Mouse (Mus musculus) E14TG2a.4 (cell line): Measurements from ENCODE around the gene Rasgrf2.

Experiments used
- H3K27me3 ChIP-seq: 2 replicates; pipeline ENCODE4 v1.6.1; 2014; ENCODE audit warnings: low read length, control low read depth; ENCODE audit not compliant: insufficient read depth
- H3K36me3 ChIP-seq: 2 replicates; pipeline ENCODE4 v1.6.1; 2014; ENCODE audit warnings: low read length, control low read depth; ENCODE audit not compliant: insufficient read depth
- H3K4me1 ChIP-seq: replicated peaks from 2 replicates; pipeline ENCODE4 v1.6.1; 2014; ENCODE audit warnings: low read depth, low read length, control low read depth
- H3K4me3 ChIP-seq: replicated peaks from 2 replicates; pipeline ENCODE4 v1.5.1; 2014; ENCODE audit warnings: mild to moderate bottlenecking, low read length
- H3K9me3 ChIP-seq: 2 replicates; pipeline ENCODE4 v1.6.1; 2014; ENCODE audit warnings: low read length, control low read depth
- CTCF ChIP-seq: conservative IDR thresholded peaks from 2 replicates; pipeline ENCODE4 v1.5.1; 2014; ENCODE audit warnings: low read length
- NANOG ChIP-seq: IDR thresholded peaks from 2 replicates; pipeline ENCODE4 v1.6.1; 2014; ENCODE audit warnings: borderline replicate concordance, low read length, mixed read lengths
- POU5F1 ChIP-seq: IDR thresholded peaks from 2 replicates; pipeline ENCODE4 v1.6.1; 2014; ENCODE audit warnings: low read length, borderline replicate concordance

The Rasgrf2 gene

GRCm38 (mm10) chr13:91955646-91956045 lies 175.8 kb downstream of the Rasgrf2 start:
- TF ChIP-seq CTCF (no peak), POU5F1 (no peak), NANOG (no peak)
- Histone ChIP-seq H3K27me3 (no peaks in the 10 kb centered on the region), H3K9me3 (no peaks in the 10 kb centered on the region), H3K36me3 (no peaks in the 10 kb centered on the region), H3K4me1 (no peaks in the 10 kb centered on the region), H3K4me3 (no peak overlapping the region)

GRCm38 (mm10) chr13:91955175-91955574 lies 176.3 kb downstream of the Rasgrf2 start:
- no peaks in the 10 kb centered on the region for H3K4me1 ChIP-seq

GRCm38 (mm10) chr13:91940113-91940512 lies 191.3 kb downstream of the Rasgrf2 start:
- no peaks in the 10 kb centered on the region for H3K27me3 ChIP-seq
- no peak for TF ChIP-seq CTCF
- TF ChIP-seq NANOG = no peak
- TF ChIP-seq POU5F1 = no peak
- H3K36me3 ChIP-seq = no peaks in the 10 kb centered on the region
- H3K4me3 ChIP-seq = no peak overlapping the region
- no peaks in the 10 kb centered on the region for H3K9me3 ChIP-seq
- no peaks in the 10 kb centered on the region for H3K4me1 ChIP-seq

More at GRCm38 (mm10) chr13:91955175-91955574, 176.3 kb downstream of the Rasgrf2 start:
- TF ChIP-seq CTCF = no peak
- no peak for TF ChIP-seq POU5F1
- TF ChIP-seq NANOG = no peak
- Histone ChIP-seq H3K27me3 (no peaks in the 10 kb centered on the region), H3K9me3 (no peaks in the 10 kb centered on the region), H3K36me3 (no peaks in the 10 kb centered on the region), H3K4me3 (no peak overlapping the region)

- no peaks in the 10 kb centered on the region for H3K36me3 ChIP-seq
- no peaks in the 10 kb centered on the region for H3K4me1 ChIP-seq
- TF ChIP-seq CTCF (no peak), POU5F1 (no peak), NANOG (no peak)
- no peaks in the 10 kb centered on the region for H3K27me3 ChIP-seq
- H3K4me3 ChIP-seq = no peak overlapping the region
- H3K9me3 ChIP-seq = no peaks in the 10 kb centered on the region
Measured at GRCm38 (mm10) chr13:91938826-91939225, 192.6 kb downstream of the Rasgrf2 start.

- Histone ChIP-seq H3K27me3 (no peaks in the 10 kb centered on the region), H3K36me3 (no peaks in the 10 kb centered on the region), H3K9me3 (no peaks in the 10 kb centered on the region), H3K4me1 (no peaks in the 10 kb centered on the region), H3K4me3 (no peak overlapping the region)
- TF ChIP-seq NANOG (no peak), CTCF (no peak), POU5F1 (no peak)
Measured at GRCm38 (mm10) chr13:91937232-91937631, 194.2 kb downstream of the Rasgrf2 start.

GRCm38 (mm10) chr13:91932122-91932521 lies 199.3 kb downstream of the Rasgrf2 start:
- H3K27me3 ChIP-seq = no peaks in the 10 kb centered on the region
- H3K4me3 ChIP-seq = no peak overlapping the region
- peaks cover 9% of the 10 kb centered on the region; the same call in 1 of the 2 replicates for H3K9me3 ChIP-seq
- no peaks in the 10 kb centered on the region for H3K4me1 ChIP-seq
- H3K36me3 ChIP-seq = no peaks in the 10 kb centered on the region
- TF ChIP-seq CTCF = no peak
- TF ChIP-seq POU5F1 = no peak
- TF ChIP-seq NANOG = no peak

GRCm38 (mm10) chr13:91929943-91930726 lies 201.3 kb downstream of the Rasgrf2 start:
- no peaks in the 10 kb centered on the region for H3K36me3 ChIP-seq
- H3K4me1 ChIP-seq = no peaks in the 10 kb centered on the region
- no peak overlapping the region for H3K4me3 ChIP-seq
- TF ChIP-seq POU5F1 = no peak
- TF ChIP-seq NANOG = no peak
- TF ChIP-seq CTCF = no peak
- no peaks in the 10 kb centered on the region for H3K27me3 ChIP-seq
- H3K9me3 ChIP-seq = peaks cover 9% of the 10 kb centered on the region; the same call in 1 of the 2 replicates

GRCm38 (mm10) chr13:91928605-91929389 lies 202.7 kb downstream of the Rasgrf2 start:
- peak; percentile 19; the same call in 1 of the 2 replicates for TF ChIP-seq CTCF
- no peak for TF ChIP-seq POU5F1

More at GRCm38 (mm10) chr13:91928605-91929389, 202.7 kb downstream of the Rasgrf2 start:
- Histone ChIP-seq H3K36me3 (no peaks in the 10 kb centered on the region), H3K4me3 (no peak overlapping the region), H3K9me3 (peaks cover 9% of the 10 kb centered on the region; the same call in 1 of the 2 replicates), H3K4me1 (no peaks in the 10 kb centered on the region), H3K27me3 (no peaks in the 10 kb centered on the region)
